Mouse (Mus musculus) myocyte (in vitro differentiated cells): ENCODE measurements around the gene Gid8.

Experiments
- CEBPB ChIP-seq: IDR thresholded peaks from 2 replicates; pipeline ENCODE4 v1.6.1; 2011; ENCODE audit warnings: mild to moderate bottlenecking, moderate library complexity; ENCODE audit not compliant: poor library complexity, insufficient read depth, severe bottlenecking
- E2F4 ChIP-seq: IDR thresholded peaks from one replicate; pipeline ENCODE4 v1.6.1; 2011; ENCODE audit warnings: mild to moderate bottlenecking, control low read depth, moderate library complexity; ENCODE audit not compliant: insufficient read depth
- MAX ChIP-seq: IDR thresholded peaks from one replicate; pipeline ENCODE4 v1.6.1; 2011; ENCODE audit warnings: low read depth, mild to moderate bottlenecking, control low read depth
- MYOD1 ChIP-seq, 3 experiments: IDR thresholded peaks; one replicate each; pipeline ENCODE4 v1.6.1; 2011; ENCODE audit warnings: control low read depth in 2 of 3, low read depth in 2 of 3, mild to moderate bottlenecking in 2 of 3, moderate library complexity in 1 of 3; ENCODE audit not compliant: insufficient read length in 2 of 3, control insufficient read depth in 1 of 3
- MYOG ChIP-seq, 3 experiments: IDR thresholded peaks; one replicate each; pipeline ENCODE4 v1.6.1; 2011; ENCODE audit warnings: control low read depth in 2 of 3, low read depth in 2 of 3, mild to moderate bottlenecking in 2 of 3; ENCODE audit not compliant: insufficient read length in 2 of 3, control insufficient read depth in 1 of 3, insufficient read depth in 1 of 3
- POLR2A ChIP-seq: IDR thresholded peaks from one replicate; pipeline ENCODE4 v1.6.1; 2011; ENCODE audit warnings: low read depth, mild to moderate bottlenecking, control low read depth, moderate library complexity; ENCODE audit not compliant: insufficient read length
- POLR2AphosphoS2 ChIP-seq: IDR thresholded peaks from one replicate; pipeline ENCODE4 v1.6.1; 2011; ENCODE audit warnings: low read depth, control low read depth; ENCODE audit not compliant: insufficient read length
- REST ChIP-seq: IDR thresholded peaks from one replicate; pipeline ENCODE4 v1.6.1; 2011; ENCODE audit warnings: mild to moderate bottlenecking, control low read depth, moderate library complexity; ENCODE audit not compliant: insufficient read depth, insufficient read length
- SRF ChIP-seq: IDR thresholded peaks from one replicate; pipeline ENCODE4 v1.6.1; 2011; ENCODE audit warnings: low read depth; ENCODE audit not compliant: control insufficient read depth, insufficient read length
- USF1 ChIP-seq: IDR thresholded peaks from one replicate; pipeline ENCODE4 v1.6.1; 2011; ENCODE audit warnings: low read depth, mild to moderate bottlenecking, control low read depth, moderate library complexity

DNA sequence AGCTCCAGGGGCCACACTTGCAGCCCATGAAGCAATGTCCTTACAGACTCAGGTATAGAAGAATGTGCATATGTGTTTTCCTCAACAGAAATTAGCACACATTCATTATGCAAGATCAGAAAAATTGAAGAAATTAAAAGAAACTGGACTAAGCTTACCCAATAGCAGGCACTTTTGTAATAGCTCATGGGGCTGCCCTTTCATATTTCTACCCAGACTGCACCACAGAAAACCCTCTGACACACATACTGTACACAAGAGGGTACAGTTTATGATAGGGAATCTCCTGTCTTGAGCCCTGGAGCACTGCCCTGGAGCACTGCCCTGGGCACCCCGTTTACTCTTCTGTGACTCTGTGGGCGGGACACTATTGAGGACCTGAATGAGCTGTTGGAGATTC, 28.1 kb downstream of the Gid8 start:
- TF ChIP-seq MYOG (IDR thresholded peaks at IDR 0.05; ENCODE audit: control insufficient read depth in 1 of 3, insufficient read depth in 1 of 3, insufficient read length in 2 of 3, low read depth in 2 of 3) (no peak), SRF (no peak), POLR2A (no peak), MYOD1 (IDR thresholded peaks at IDR 0.05; ENCODE audit: control insufficient read depth in 1 of 3, insufficient read length in 2 of 3, low read depth in 2 of 3) (no peak), CEBPB (no peak), USF1 (no peak), MAX (no peak), E2F4 (no peak), REST (no peak), POLR2AphosphoS2 (no peak)
